Mouse (Mus musculus): ENCODE measurements around the gene Gm20696. TPM values are rescaled to one million over a fixed set of nuclear protein-coding genes. Genes with fewer than 3 reads are reported as not detected.
A peak's percentile ranks its signal among the peaks of the same experiment; 100 is the strongest.

Gene Gm20696
- total RNA-seq (2021) = 1 to 10 TPM; 4.1 to 5.4 TPM
- long read RNA-seq, experiment 1, partial matches to known transcripts = 0 of 1 reads
- long read RNA-seq, experiment 1, other reads (novel, unspliced or antisense) = 1 of 1 reads
- long read RNA-seq, experiment 2, partial matches to known transcripts = 0 of 4 reads
- long read RNA-seq, experiment 2, other reads (novel, unspliced or antisense) = 4 of 4 reads

DNA sequence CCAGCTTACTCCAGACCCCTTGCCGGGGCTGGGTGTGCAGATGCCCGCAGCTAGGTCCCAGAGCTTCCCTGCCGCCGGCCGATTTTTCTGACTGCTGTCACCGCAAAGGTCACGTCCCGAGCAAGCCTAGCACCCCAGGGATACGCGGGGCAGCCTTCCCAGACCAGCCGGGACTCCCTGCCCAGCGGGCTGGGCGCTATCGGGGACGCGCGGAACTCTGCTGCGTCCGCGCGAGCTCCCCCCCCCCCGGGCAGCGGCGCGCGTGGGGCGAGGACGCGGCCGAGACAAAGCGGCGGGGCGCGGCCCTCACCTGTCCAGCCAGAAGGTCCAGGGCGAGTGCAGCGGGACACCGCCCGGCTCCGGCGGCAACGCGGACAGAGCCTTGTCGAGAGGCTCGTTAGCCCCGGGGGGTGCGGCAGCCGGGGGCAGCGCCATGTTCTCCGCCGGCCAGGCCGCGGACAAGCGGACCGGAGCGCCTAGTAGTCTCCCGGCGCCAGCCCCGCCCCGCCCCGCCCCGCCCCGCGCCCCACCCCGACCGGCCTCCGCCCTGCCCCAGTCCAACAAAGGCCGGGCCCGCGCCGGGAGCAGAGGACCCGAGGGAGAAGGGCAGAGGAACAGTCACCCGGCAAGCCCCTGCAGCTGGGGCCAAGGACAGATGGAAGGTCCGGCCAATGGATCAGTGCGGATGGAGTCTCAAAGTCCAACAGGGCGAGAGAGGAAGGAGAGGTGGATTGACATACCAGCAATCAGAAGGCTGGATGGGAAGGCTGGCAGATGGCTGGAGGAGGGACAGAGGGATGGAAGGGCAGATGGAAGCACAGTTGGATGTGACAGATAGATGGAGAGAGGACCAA lies at the start of gene Gm20696, which contains the start of gene Eif4e3:
TSS of gene Gm20696 (minus strand) at position 480 of the 854 bp plus-strand sequence.
TSS of gene Eif4e3 (minus strand) at position 454 of the 854 bp plus-strand sequence.
- peak; percentile 49 to 62 for DNase-seq (ENCODE audit: low spot score in 2 of 2)

DNA sequence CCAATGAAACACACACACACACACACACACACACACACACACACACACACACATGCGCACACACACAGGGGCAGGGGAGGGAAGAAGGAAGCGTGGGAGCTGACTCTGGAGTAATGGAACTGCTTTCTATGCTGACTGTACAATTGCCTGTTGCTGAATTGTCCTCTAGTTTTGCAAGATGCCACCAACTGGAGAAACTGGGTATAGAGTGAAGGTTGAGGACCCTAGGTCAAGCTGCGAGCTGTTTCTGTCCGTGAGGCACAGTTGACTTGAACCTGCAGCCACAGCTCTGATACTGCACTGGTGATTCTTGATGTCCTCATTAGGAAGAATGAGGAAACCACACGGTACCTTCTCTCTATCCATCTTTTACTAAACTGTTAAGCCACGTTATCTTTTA lies 49.3 kb upstream of the Gm20696 start:
- no peak for DNase-seq (ENCODE audit: low spot score in 2 of 2)

- no peak for DNase-seq (ENCODE audit: low spot score in 2 of 2)
Observed at GRCm38 (mm10) chr6:99715191-99715590, 48.6 kb upstream of the Gm20696 start.

GRCm38 (mm10) chr6:99713256-99713655 lies 46.7 kb upstream of the Gm20696 start:
- DNase-seq (ENCODE audit: low spot score in 2 of 2) = no peak

GRCm38 (mm10) chr6:99711576-99712101 lies 45.0 kb upstream of the Gm20696 start:
- DNase-seq (ENCODE audit: low spot score in 2 of 2) = no peak

- no peak for DNase-seq (ENCODE audit: low spot score in 2 of 2)
Observed at GRCm38 (mm10) chr6:99700484-99700883, 33.9 kb upstream of the Gm20696 start.

GRCm38 (mm10) chr6:99692916-99693841 lies 26.6 kb upstream of the Gm20696 start:
- peak in 1 of 2 experiments; percentile 31 for DNase-seq (ENCODE audit: low spot score in 2 of 2)

DNA sequence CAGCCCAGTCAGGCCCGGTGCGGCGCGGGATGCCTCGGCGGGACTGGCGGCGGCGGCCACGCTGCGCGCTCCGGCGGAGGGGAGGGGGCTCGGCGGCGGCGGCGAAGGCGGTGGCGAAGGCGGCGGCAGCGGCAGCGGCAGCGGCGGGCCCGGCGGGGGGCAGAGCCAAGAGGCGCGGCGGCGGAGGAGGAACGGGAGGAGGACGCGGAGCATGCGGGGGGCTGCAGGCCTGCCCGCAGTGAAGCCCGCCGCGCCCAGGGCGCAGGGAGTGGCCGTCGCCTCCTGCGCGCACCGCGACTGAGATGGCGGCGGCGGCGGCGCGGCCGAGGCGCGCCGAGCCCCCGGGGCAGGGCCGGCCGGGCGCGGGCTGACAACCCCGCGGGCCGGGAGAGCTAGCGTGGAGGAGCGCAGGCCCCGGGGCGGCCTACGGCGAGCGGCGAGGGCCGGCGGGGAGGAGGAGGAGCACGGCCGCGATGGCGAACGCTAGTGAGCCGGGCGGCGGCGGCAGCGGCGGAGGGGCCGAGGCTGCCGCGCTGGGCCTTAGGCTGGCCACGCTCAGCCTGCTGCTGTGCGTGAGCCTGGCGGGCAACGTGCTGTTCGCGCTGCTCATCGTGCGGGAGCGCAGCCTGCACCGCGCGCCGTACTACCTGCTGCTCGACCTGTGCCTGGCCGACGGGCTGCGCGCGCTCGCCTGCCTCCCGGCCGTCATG lies 25.8 kb upstream of the Gm20696 start, which contains the start of gene Gpr27:
TSS of gene Gpr27 (plus strand) at position 474 of the 710 bp plus-strand sequence.
- DNase-seq (ENCODE audit: low spot score in 2 of 2) = peak; percentile 29 to 36

DNA sequence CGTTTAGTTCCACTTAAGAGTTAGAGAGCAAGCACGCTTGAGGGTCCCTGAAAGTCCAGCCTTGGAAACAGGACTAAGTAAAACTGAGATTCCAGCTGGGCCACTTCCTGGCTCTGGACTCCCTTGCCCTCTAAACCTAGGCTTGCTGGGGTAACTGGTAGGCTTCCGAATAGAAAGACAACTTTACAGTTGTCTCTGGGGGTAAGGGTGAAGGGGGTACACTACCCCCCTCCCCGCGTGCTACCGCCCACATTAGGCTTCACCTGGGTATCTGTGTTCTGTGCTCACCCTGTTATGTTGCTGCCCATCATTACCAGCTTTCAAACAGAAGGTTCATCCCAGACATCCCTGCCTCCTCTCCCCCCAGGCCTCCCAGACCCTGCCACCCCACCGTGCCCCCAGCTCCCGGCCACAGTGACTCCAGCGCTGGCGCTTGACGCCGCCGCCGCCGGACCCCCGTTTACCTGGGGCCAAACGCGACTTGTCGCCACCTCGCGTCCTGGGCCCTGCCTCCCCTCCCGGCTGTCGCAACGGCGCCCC lies 25.1 kb upstream of the Gm20696 start:
- peak in 1 of 2 experiments; percentile 26 for DNase-seq (ENCODE audit: low spot score in 2 of 2)

DNA sequence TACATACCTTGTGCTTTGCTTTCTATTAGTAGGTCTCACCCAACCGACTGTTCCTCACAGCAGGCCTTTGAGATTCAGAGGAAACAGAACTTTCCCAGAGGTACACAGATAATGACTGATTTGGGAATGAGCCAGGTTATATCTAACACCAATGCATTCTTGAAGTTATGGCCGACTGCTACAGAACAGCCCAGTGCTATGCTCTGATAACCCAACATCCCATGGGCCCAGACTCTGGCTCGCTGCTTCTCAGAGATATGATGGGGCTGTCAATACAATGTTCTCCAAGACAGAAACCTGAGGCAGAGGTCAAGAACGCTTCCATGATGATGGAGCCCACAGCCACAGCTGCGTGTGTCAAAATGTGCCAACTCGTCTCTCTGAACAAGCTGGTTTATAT lies 21.9 kb upstream of the Gm20696 start:
- no peak for DNase-seq (ENCODE audit: low spot score in 2 of 2)

- no peak for DNase-seq (ENCODE audit: low spot score in 2 of 2)
Observed at GRCm38 (mm10) chr6:99684899-99685298, 18.3 kb upstream of the Gm20696 start.

DNA sequence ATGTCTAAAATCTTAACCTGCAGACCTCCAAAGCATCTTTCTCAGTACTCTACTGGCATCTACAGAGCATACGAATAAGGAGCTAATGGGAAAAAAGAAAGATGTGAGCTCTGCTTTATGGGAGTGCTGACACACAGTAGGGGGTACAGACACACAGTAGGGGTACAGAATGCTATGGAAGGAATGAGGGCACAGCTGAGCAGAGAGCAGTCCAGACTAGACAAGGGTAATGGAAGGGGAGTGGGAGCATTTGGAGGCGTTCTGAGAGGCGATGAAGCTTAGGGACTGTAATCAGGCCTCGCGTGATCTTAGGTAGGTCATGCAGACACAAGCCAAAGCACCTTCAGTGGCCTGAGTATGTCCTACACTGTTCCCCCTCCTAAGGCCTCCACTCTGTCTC lies 17.4 kb upstream of the Gm20696 start:
- no peak for DNase-seq (ENCODE audit: low spot score in 2 of 2)

DNA sequence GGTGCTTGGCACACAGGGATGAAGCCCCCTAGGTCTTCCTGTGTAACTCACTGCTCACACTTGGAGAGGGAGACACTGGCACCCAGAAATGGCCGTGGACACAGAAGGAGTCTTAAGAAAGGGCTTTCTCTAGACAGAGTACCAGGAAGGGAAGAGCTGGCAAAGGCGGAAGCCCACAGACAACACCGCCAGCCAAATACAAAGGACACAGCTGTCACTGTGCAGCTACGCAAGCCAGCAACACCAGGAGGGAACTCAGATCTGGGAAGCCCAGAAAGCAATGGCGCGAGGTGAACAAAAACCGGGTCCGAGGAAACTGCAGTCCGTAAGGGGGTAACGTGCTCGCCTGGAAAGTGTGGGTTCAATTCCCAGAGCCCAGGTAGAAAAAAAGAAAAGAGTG lies 11.5 kb upstream of the Gm20696 start:
- DNase-seq (ENCODE audit: low spot score in 2 of 2) = no peak

DNA sequence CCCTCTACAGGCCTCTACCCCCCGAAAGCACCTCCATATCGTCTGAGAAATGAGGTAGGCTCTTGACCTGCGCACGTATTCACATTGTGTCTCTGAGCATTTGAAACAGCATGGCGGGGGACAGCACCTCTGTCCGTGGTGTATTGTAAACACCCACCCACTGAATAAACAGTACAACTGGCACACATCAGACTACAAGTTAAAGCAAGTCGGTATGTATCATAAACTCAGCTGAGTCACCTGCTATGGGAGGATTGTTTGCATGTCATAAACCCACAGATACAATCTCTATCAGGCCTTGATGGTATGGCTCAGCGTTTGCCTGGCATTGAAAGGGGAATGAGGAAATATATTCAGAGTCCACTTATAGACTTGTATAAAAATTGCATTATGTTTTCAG lies 10.7 kb upstream of the Gm20696 start:
- no peak for DNase-seq (ENCODE audit: low spot score in 2 of 2)

- DNase-seq (ENCODE audit: low spot score in 2 of 2) = no peak
Observed at GRCm38 (mm10) chr6:99674482-99674881, 7.9 kb upstream of the Gm20696 start.

DNA sequence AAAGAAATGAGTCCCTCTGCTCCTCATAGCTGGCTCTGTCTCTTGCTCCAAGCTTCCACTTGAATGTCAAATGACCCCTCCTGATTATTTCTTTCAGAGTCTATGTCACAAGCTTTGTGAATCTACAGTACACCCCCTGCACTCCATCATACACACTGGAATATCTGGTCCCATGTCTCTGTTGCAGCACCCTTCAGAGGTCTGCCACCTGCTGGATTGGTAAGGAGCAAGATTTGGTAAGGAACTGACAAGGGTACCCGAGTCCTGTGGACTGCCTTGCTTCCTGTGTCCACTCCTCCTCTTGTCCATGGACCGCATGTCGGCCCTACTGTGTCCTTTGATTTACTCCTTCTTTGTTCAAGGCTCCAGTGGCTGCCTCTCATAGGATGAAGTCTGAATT lies 5.2 kb upstream of the Gm20696 start:
- no peak for DNase-seq (ENCODE audit: low spot score in 2 of 2)

GRCm38 (mm10) chr6:99670481-99671119 lies 4.0 kb upstream of the Gm20696 start:
- DNase-seq (ENCODE audit: low spot score in 2 of 2) = peak in 1 of 2 experiments; percentile 53

GRCm38 (mm10) chr6:99669481-99670325 lies 3.1 kb upstream of the Gm20696 start:
- DNase-seq (ENCODE audit: low spot score in 2 of 2) = no peak

GRCm38 (mm10) chr6:99667290-99667689 lies 693 bp upstream of the Gm20696 start:
- no peak for DNase-seq (ENCODE audit: low spot score in 2 of 2)
